Mouse (Mus musculus) embryonic facial prominence, embryonic 14.5 days (tissue): ENCODE measurements around the gene Catip. TPM values are rescaled to one million over a fixed set of nuclear protein-coding genes. Genes with fewer than 3 reads are reported as not detected.
"Not testable (repeated sequence)": the region's sequence is repeated elsewhere in the genome, so short reads cannot be mapped to it uniquely, and the experiment has no call there.

Experiments used
- ATAC-seq: fragments of 200-750 bp; cut with Nextera tagmentation; 2 replicates; pipeline ENCODE4 v1.8.0; 2017; ENCODE audit warnings: low read depth, moderate number of reproducible peaks, moderate TSS enrichment
- DNase-seq: peaks from one replicate; pipeline ENCODE4 v3.0.0-alpha.2; 2015; ENCODE audit warnings: low spot score
- H3K27ac ChIP-seq: fragments of 300-500 bp; sonication (generic); replicated peaks from 2 replicates; pipeline ENCODE4 v1.5.1; 2014; ENCODE audit warnings: low read depth, mild to moderate bottlenecking, low read length, moderate library complexity
- H3K27me3 ChIP-seq: fragments of 300-500 bp; sonication (generic); replicated peaks from 2 replicates; pipeline ENCODE4 v1.6.1; 2014; ENCODE audit warnings: low read length; ENCODE audit not compliant: control insufficient read depth, insufficient read depth
- H3K36me3 ChIP-seq: fragments of 300-500 bp; sonication (generic); 2 replicates; pipeline ENCODE4 v1.6.1; 2014; ENCODE audit warnings: low read length, mixed read lengths; ENCODE audit not compliant: control insufficient read depth, insufficient read depth
- H3K4me1 ChIP-seq: fragments of 300-500 bp; sonication (generic); 2 replicates; pipeline ENCODE4 v1.6.1; 2014; ENCODE audit warnings: antibody characterized with exemption, low read length; ENCODE audit not compliant: control insufficient read depth, insufficient read depth
- H3K4me2 ChIP-seq: fragments of 300-500 bp; sonication (generic); 2 replicates; pipeline ENCODE4 v1.6.1; 2014; ENCODE audit warnings: low read depth, mild to moderate bottlenecking, low read length, moderate library complexity, mixed read lengths
- H3K4me3 ChIP-seq: fragments of 300-500 bp; sonication (generic); 2 replicates; pipeline ENCODE4 v1.5.1; 2014; ENCODE audit warnings: low read depth, mild to moderate bottlenecking, low read length
- H3K9ac ChIP-seq: fragments of 300-500 bp; sonication (generic); 2 replicates; pipeline ENCODE4 v1.6.1; 2014; ENCODE audit warnings: low read depth, mild to moderate bottlenecking, low read length, moderate library complexity, mixed read lengths
- H3K9me3 ChIP-seq: fragments of 300-500 bp; sonication (generic); 2 replicates; pipeline ENCODE4 v1.6.1; 2016; ENCODE audit warnings: low read length; ENCODE audit not compliant: control insufficient read depth
- WGBS: fragments of 180-500 bp; shearing (Covaris S2); extraction: QIAGEN DNeasy Blood & Tissue Kit; methylation state at CpG from one replicate; pipeline ENCODE4 v1.1.7; 2014; 5-methylcytosine and 5-hydroxymethylcytosine counted together
- polyA plus RNA-seq: library from polyadenylated mRNA; unstranded; fragments of >200 nt; fragmentation: Nextera tagmentation; extraction: Ambion mirVana; gene quantifications from 2 replicates; pipeline ENCODE4 v1.2.1, GENCODE M21; 2014

The Catip gene
- polyA plus RNA-seq, 1 experiment from 2014 or later = 0.95 TPM

- Histone ChIP-seq H3K36me3 (peaks cover 21% of the 10 kb centered on the region), H3K27me3 (no peaks in the 10 kb centered on the region), H3K9me3 (no peaks in the 10 kb centered on the region), H3K27ac (no peak overlapping the region), H3K9ac (no peak overlapping the region), H3K4me2 (no peak overlapping the region), H3K4me3 (no peak overlapping the region), H3K4me1 (peaks cover 12% of the 10 kb centered on the region; the same call in 1 of the 2 replicates)
- ATAC-seq = no peak
- no peak for DNase-seq
- WGBS = 92% methylated on average over 15 of the region's 15 CpGs
These were observed 33.0 kb downstream of the Catip start for GRCm38 (mm10) chr1:74394858-74395257.

GRCm38 (mm10) chr1:74395290-74395689 lies 33.4 kb downstream of the Catip start:
- 79% methylated on average over 11 of the region's 13 CpGs for WGBS
- no peak for DNase-seq
- Histone ChIP-seq H3K9ac (no peak overlapping the region), H3K36me3 (peaks cover 21% of the 10 kb centered on the region), H3K4me2 (no peak overlapping the region), H3K9me3 (no peaks in the 10 kb centered on the region), H3K27ac (no peak overlapping the region; the same call in 1 of the 2 replicates), H3K4me3 (no peak overlapping the region), H3K4me1 (peaks cover 12% of the 10 kb centered on the region; the same call in 1 of the 2 replicates), H3K27me3 (no peaks in the 10 kb centered on the region)
- ATAC-seq = no peak

GRCm38 (mm10) chr1:74396456-74397222 lies 34.7 kb downstream of the Catip start:
- WGBS = 3% methylated on average over 10 of the region's 12 CpGs
- not testable (repeated sequence) for H3K27me3 ChIP-seq, H3K9me3 ChIP-seq, ATAC-seq
- Histone ChIP-seq H3K27ac (peak overlapping the region; percentile 75), H3K9ac (peak overlapping the region; percentile 67), H3K36me3 (peaks cover 21% of the 10 kb centered on the region), H3K4me1 (peaks cover 12% of the 10 kb centered on the region; the same call in 1 of the 2 replicates), H3K4me2 (peak overlapping the region; percentile 83), H3K4me3 (peak overlapping the region; percentile 44)
- peak; percentile 34 for DNase-seq

GRCm38 (mm10) chr1:74397268-74397918 lies 35.5 kb downstream of the Catip start:
- peak overlapping the region; percentile 67 for H3K9ac ChIP-seq
- peak overlapping the region; percentile 44 for H3K4me3 ChIP-seq
- peaks cover 21% of the 10 kb centered on the region for H3K36me3 ChIP-seq
- no peaks in the 10 kb centered on the region for H3K9me3 ChIP-seq
- DNase-seq (peak; percentile 98), ATAC-seq (peak; percentile 92)
- no peaks in the 10 kb centered on the region for H3K27me3 ChIP-seq
- under 1% methylated on average over 32 of the region's 41 CpGs for WGBS
- H3K4me1 ChIP-seq = peaks cover 12% of the 10 kb centered on the region; the same call in 1 of the 2 replicates
- H3K27ac ChIP-seq = peak overlapping the region; percentile 75
- peak overlapping the region; percentile 83 for H3K4me2 ChIP-seq

GRCm38 (mm10) chr1:74397919-74398451 lies 36.1 kb downstream of the Catip start:
- H3K9ac ChIP-seq = peak overlapping the region; percentile 67
- WGBS = 4% methylated on average over 11 of the region's 11 CpGs
- ATAC-seq (peak; percentile 17), DNase-seq (peak; percentile 73)
- H3K9me3 ChIP-seq = no peaks in the 10 kb centered on the region
- no peaks in the 10 kb centered on the region for H3K27me3 ChIP-seq
- peaks cover 9% of the 10 kb centered on the region; the same call in 1 of the 2 replicates for H3K4me1 ChIP-seq
- H3K27ac ChIP-seq = peak overlapping the region; percentile 75
- peak overlapping the region; percentile 83 for H3K4me2 ChIP-seq
- H3K4me3 ChIP-seq = peak overlapping the region; percentile 44
- peaks cover 21% of the 10 kb centered on the region for H3K36me3 ChIP-seq

- WGBS = 76% methylated on average over 3 of the region's 3 CpGs
- Histone ChIP-seq H3K27me3 (no peaks in the 10 kb centered on the region), H3K4me2 (no peak overlapping the region), H3K27ac (no peak overlapping the region), H3K9me3 (no peaks in the 10 kb centered on the region), H3K4me1 (no peaks in the 10 kb centered on the region; the same call in 1 of the 2 replicates), H3K9ac (no peak overlapping the region), H3K36me3 (no peaks in the 10 kb centered on the region), H3K4me3 (no peak overlapping the region)
- DNase-seq (no peak), ATAC-seq (no peak)
These were observed 38.6 kb downstream of the Catip start for GRCm38 (mm10) chr1:74400531-74400930.

GRCm38 (mm10) chr1:74401015-74401702 lies 39.3 kb downstream of the Catip start:
- Histone ChIP-seq H3K27ac (no peak overlapping the region), H3K36me3 (no peaks in the 10 kb centered on the region), H3K4me3 (no peak overlapping the region), H3K4me2 (no peak overlapping the region), H3K9ac (no peak overlapping the region), H3K9me3 (no peaks in the 10 kb centered on the region), H3K27me3 (no peaks in the 10 kb centered on the region), H3K4me1 (no peaks in the 10 kb centered on the region; the same call in 1 of the 2 replicates)
- WGBS = 45% methylated on average over 16 of the region's 16 CpGs
- no peak for ATAC-seq
- no peak for DNase-seq

GRCm38 (mm10) chr1:74404206-74404605 lies 42.3 kb downstream of the Catip start:
- no peak for ATAC-seq

More at GRCm38 (mm10) chr1:74404206-74404605, 42.3 kb downstream of the Catip start:
- no peak overlapping the region for H3K4me3 ChIP-seq
- no peaks in the 10 kb centered on the region for H3K27me3 ChIP-seq
- H3K4me1 ChIP-seq = no peaks in the 10 kb centered on the region
- H3K27ac ChIP-seq = no peak overlapping the region
- no peak overlapping the region for H3K4me2 ChIP-seq
- no peak for DNase-seq
- no peaks in the 10 kb centered on the region for H3K9me3 ChIP-seq
- no peaks in the 10 kb centered on the region for H3K36me3 ChIP-seq
- no peak overlapping the region for H3K9ac ChIP-seq
- 88% methylated on average over 4 of the region's 4 CpGs for WGBS
